Mouse (Mus musculus): ENCODE results near the gene Coil. TPM values are rescaled to one million over a fixed set of nuclear protein-coding genes. Genes with fewer than 3 reads are reported as not detected.

The Coil gene
- polyA plus RNA-seq, 1 experiment from 2014 or later: 21.1 TPM

- Histone ChIP-seq H3K27ac (no peak within 1 kb of the TSS), H3K27me3 (peaks cover 21% of the 10 kb centered on the region), H3K9ac (peak within 1 kb of the TSS; percentile 49; the same call in 1 of the 2 replicates), H3K4me3 (peak within 1 kb of the TSS; percentile 44), H3K9me3 (replicated peaks) (no peaks in the 10 kb centered on the region), H3K36me3 (ENCODE audit: poor library complexity, severe bottlenecking) (no peaks in the 10 kb centered on the region), H3K4me1 (peaks cover 11% of the 10 kb centered on the region; the same call in 1 of the 2 replicates), H3K4me2 (peak within 1 kb of the TSS; percentile 57)
- peak; percentile 65; the same call in 1 of the 2 replicates for ATAC-seq
- 2% methylated on average over 48 of the region's 48 CpGs for WGBS
Measured at GRCm38 (mm10) chr11:88998974-88999722, 29.1 kb downstream of the Coil start, which contains the start of gene Trim25. TSS of gene Trim25 (plus strand) at chr11:88999376.

GRCm38 (mm10) chr11:88999723-89000526 is 29.9 kb downstream of the Coil start:
- peaks cover 21% of the 10 kb centered on the region for H3K27me3 ChIP-seq
- H3K4me1 ChIP-seq: peaks cover 11% of the 10 kb centered on the region; the same call in 1 of the 2 replicates
- no peaks in the 10 kb centered on the region for H3K9me3 ChIP-seq (replicated peaks)
- ATAC-seq: no peak
- peak overlapping the region; percentile 57 for H3K4me2 ChIP-seq
- WGBS: 25% methylated on average over 33 of the region's 33 CpGs
- peak overlapping the region; percentile 44 for H3K4me3 ChIP-seq
- no peak overlapping the region for H3K27ac ChIP-seq
- no peaks in the 10 kb centered on the region for H3K36me3 ChIP-seq (ENCODE audit: poor library complexity, severe bottlenecking)
- peak overlapping the region; percentile 49; the same call in 1 of the 2 replicates for H3K9ac ChIP-seq

- Histone ChIP-seq H3K4me1 (peaks cover 11% of the 10 kb centered on the region; the same call in 1 of the 2 replicates), H3K27ac (no peak overlapping the region), H3K36me3 (ENCODE audit: poor library complexity, severe bottlenecking) (no peaks in the 10 kb centered on the region), H3K9ac (no peak overlapping the region), H3K4me2 (no peak overlapping the region), H3K27me3 (peaks cover 21% of the 10 kb centered on the region), H3K9me3 (replicated peaks) (no peaks in the 10 kb centered on the region), H3K4me3 (no peak overlapping the region)
- ATAC-seq: no peak
Measured at GRCm38 (mm10) chr11:89000527-89000819, 30.4 kb downstream of the Coil start.

GRCm38 (mm10) chr11:89001569-89001968 is 31.5 kb downstream of the Coil start:
- no peak for ATAC-seq
- peaks cover 11% of the 10 kb centered on the region; the same call in 1 of the 2 replicates for H3K4me1 ChIP-seq
- H3K9ac ChIP-seq: no peak overlapping the region
- H3K4me2 ChIP-seq: no peak overlapping the region
- H3K27me3 ChIP-seq: peaks cover 21% of the 10 kb centered on the region
- WGBS: 94% methylated on average over 7 of the region's 7 CpGs
- no peak overlapping the region for H3K4me3 ChIP-seq
- H3K27ac ChIP-seq: no peak overlapping the region
- H3K36me3 ChIP-seq (ENCODE audit: poor library complexity, severe bottlenecking): no peaks in the 10 kb centered on the region
- no peaks in the 10 kb centered on the region for H3K9me3 ChIP-seq (replicated peaks)

- ATAC-seq: no peak
- Histone ChIP-seq H3K4me1 (peaks cover 11% of the 10 kb centered on the region; the same call in 1 of the 2 replicates), H3K9ac (no peak overlapping the region), H3K4me3 (no peak overlapping the region), H3K4me2 (no peak overlapping the region), H3K9me3 (replicated peaks) (no peaks in the 10 kb centered on the region), H3K27me3 (peaks cover 21% of the 10 kb centered on the region), H3K27ac (no peak overlapping the region), H3K36me3 (ENCODE audit: poor library complexity, severe bottlenecking) (no peaks in the 10 kb centered on the region)
- 86% methylated on average over 5 of the region's 5 CpGs for WGBS
Measured at GRCm38 (mm10) chr11:89002068-89002467, 32.0 kb downstream of the Coil start.

- WGBS: 82% methylated on average over 5 of the region's 5 CpGs
- ATAC-seq: no peak
- no peak overlapping the region for H3K4me3 ChIP-seq
- H3K9ac ChIP-seq: no peak overlapping the region
- H3K27ac ChIP-seq: no peak overlapping the region
- H3K9me3 ChIP-seq (replicated peaks): no peaks in the 10 kb centered on the region
- H3K4me1 ChIP-seq: peaks cover 11% of the 10 kb centered on the region; the same call in 1 of the 2 replicates
- peaks cover 21% of the 10 kb centered on the region for H3K27me3 ChIP-seq
- no peak overlapping the region for H3K4me2 ChIP-seq
- no peaks in the 10 kb centered on the region for H3K36me3 ChIP-seq (ENCODE audit: poor library complexity, severe bottlenecking)
Measured at GRCm38 (mm10) chr11:89002621-89003020, 32.6 kb downstream of the Coil start.

GRCm38 (mm10) chr11:89003078-89003477 is 33.0 kb downstream of the Coil start:
- Histone ChIP-seq H3K36me3 (ENCODE audit: poor library complexity, severe bottlenecking) (no peaks in the 10 kb centered on the region), H3K4me3 (no peak overlapping the region), H3K4me2 (no peak overlapping the region), H3K27ac (no peak overlapping the region), H3K4me1 (peaks cover 11% of the 10 kb centered on the region; the same call in 1 of the 2 replicates), H3K27me3 (peaks cover 21% of the 10 kb centered on the region), H3K9me3 (replicated peaks) (no peaks in the 10 kb centered on the region), H3K9ac (no peak overlapping the region)
- WGBS: 66% methylated on average over 6 of the region's 6 CpGs
- no peak for ATAC-seq

- H3K27ac ChIP-seq: no peak overlapping the region
- H3K9me3 ChIP-seq (replicated peaks): no peaks in the 10 kb centered on the region
- peaks cover 19% of the 10 kb centered on the region for H3K27me3 ChIP-seq
- no peak for ATAC-seq
- no peak overlapping the region for H3K4me3 ChIP-seq
- no peaks in the 10 kb centered on the region for H3K36me3 ChIP-seq (ENCODE audit: poor library complexity, severe bottlenecking)
- H3K9ac ChIP-seq: no peak overlapping the region
- H3K4me2 ChIP-seq: no peak overlapping the region
- WGBS: 83% methylated on average over 4 of the region's 4 CpGs
- H3K4me1 ChIP-seq: peaks cover 10% of the 10 kb centered on the region; the same call in 1 of the 2 replicates
Measured at GRCm38 (mm10) chr11:89003726-89004125, 33.7 kb downstream of the Coil start.

GRCm38 (mm10) chr11:89005473-89005872 is 35.4 kb downstream of the Coil start:
- Histone ChIP-seq H3K9me3 (replicated peaks) (no peaks in the 10 kb centered on the region), H3K9ac (no peak overlapping the region), H3K4me3 (no peak overlapping the region), H3K27me3 (peaks cover 2% of the 10 kb centered on the region; the same call in 1 of the 2 replicates), H3K36me3 (ENCODE audit: poor library complexity, severe bottlenecking) (no peaks in the 10 kb centered on the region), H3K27ac (no peak overlapping the region), H3K4me2 (no peak overlapping the region), H3K4me1 (no peaks in the 10 kb centered on the region)
- 91% methylated on average over 5 of the region's 5 CpGs for WGBS
- no peak for ATAC-seq

- Histone ChIP-seq H3K36me3 (ENCODE audit: poor library complexity, severe bottlenecking) (no peaks in the 10 kb centered on the region), H3K4me1 (no peaks in the 10 kb centered on the region), H3K9ac (no peak overlapping the region), H3K4me2 (no peak overlapping the region), H3K27ac (no peak overlapping the region), H3K4me3 (no peak overlapping the region), H3K9me3 (replicated peaks) (no peaks in the 10 kb centered on the region), H3K27me3 (no peaks in the 10 kb centered on the region)
- ATAC-seq: no peak
Measured at GRCm38 (mm10) chr11:89006404-89006803, 36.4 kb downstream of the Coil start.

GRCm38 (mm10) chr11:89007582-89007981 is 37.5 kb downstream of the Coil start:
- H3K27me3 ChIP-seq: no peaks in the 10 kb centered on the region
- H3K4me3 ChIP-seq: no peak overlapping the region
- H3K9me3 ChIP-seq (replicated peaks): no peaks in the 10 kb centered on the region
- no peaks in the 10 kb centered on the region for H3K36me3 ChIP-seq (ENCODE audit: poor library complexity, severe bottlenecking)
- H3K9ac ChIP-seq: no peak overlapping the region
- no peak overlapping the region for H3K4me2 ChIP-seq
- H3K27ac ChIP-seq: no peak overlapping the region
- no peaks in the 10 kb centered on the region for H3K4me1 ChIP-seq
- 86% methylated on average over 3 of the region's 3 CpGs for WGBS
- ATAC-seq: no peak

GRCm38 (mm10) chr11:89009066-89009465 is 39.0 kb downstream of the Coil start:
- no peak overlapping the region for H3K4me3 ChIP-seq
- H3K27me3 ChIP-seq: no peaks in the 10 kb centered on the region
- H3K4me1 ChIP-seq: no peaks in the 10 kb centered on the region
- no peaks in the 10 kb centered on the region for H3K9me3 ChIP-seq (replicated peaks)
- H3K9ac ChIP-seq: no peak overlapping the region
- H3K36me3 ChIP-seq (ENCODE audit: poor library complexity, severe bottlenecking): no peaks in the 10 kb centered on the region
- ATAC-seq: no peak
- WGBS: 88% methylated on average over 9 of the region's 9 CpGs
- no peak overlapping the region for H3K4me2 ChIP-seq
- no peak overlapping the region for H3K27ac ChIP-seq

Data from forebrain, embryonic 13.5 days (tissue).